Mouse (Mus musculus): Measurements from ENCODE around the gene Fam171a1.
"Not testable (repeated sequence)": the region's sequence is repeated elsewhere in the genome, so short reads cannot be mapped to it uniquely, and the experiment has no call there.

Fam171a1 gene

GRCm38 (mm10) chr2:3174890-3175289, 60.9 kb downstream of the Fam171a1 start:
- DNase-seq: no peak

- not testable (repeated sequence) for DNase-seq
Observed at GRCm38 (mm10) chr2:3175988-3176387, 62.0 kb downstream of the Fam171a1 start.

- DNase-seq: no peak
Observed at GRCm38 (mm10) chr2:3176751-3177150, 62.7 kb downstream of the Fam171a1 start.

DNA sequence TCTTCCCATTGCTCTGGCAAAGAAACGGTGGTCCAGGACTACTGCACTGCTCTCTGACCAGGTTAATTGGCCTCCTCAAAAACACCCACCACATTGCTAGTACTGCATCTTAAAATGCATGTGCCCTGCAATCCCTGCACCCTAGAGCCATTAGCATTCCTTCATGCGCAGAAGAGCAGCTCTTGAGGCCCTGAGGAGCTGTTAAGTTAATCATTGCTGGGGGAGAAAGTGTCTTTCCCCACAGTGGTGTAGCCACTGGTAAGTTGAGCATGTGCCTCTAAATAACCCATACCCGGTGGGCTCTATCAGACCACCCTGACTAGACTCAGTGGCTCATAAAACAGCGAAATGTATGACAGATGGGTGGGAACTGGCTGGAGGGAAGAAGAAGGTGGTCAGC, 66.5 kb downstream of the Fam171a1 start:
- no peak for DNase-seq

DNA sequence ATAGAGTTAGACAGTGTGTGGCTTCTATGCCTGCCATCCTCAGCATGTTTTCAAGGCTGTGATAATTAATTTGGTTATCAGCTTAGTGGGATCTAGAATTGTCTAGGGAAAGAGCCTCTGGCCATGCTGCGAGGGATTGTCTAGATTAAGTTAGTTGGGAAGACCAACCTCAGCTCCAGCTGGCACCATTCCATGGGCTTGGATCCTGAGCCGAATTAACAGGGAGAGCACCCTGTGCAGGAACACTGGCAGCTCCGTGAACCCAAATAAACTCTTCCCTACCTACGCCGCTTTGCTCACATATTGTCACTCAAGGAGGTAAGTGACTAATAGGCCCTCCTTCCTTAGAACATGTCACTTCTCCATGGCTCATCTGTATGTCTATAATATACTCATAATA, 69.6 kb downstream of the Fam171a1 start:
- DNase-seq: peak in 1 of 2 experiments; percentile 54

DNA sequence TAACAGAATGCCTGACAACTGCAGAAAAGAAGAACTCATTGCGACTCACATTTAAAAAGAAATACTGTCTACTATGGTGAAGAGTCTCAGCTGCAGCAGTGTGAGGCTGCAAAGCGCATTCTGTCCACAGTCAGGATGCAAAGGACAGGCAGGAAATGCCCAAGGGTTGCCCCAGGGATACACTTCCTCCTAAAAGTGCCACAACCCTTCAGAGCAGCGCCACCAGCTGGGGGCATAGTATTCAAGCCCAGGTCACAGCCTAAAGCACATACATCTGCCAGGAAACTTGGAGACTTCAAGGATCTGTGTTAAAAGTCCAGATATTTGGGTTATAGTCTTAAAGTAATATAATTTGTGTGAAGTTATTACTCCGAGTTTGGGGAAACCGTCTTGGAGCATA, 71.3 kb downstream of the Fam171a1 start:
- DNase-seq: peak in 1 of 2 experiments; percentile 25

- no peak for DNase-seq
Observed at GRCm38 (mm10) chr2:3188745-3189475, 74.9 kb downstream of the Fam171a1 start.

- no peak for DNase-seq
Observed at GRCm38 (mm10) chr2:3191149-3191548, 77.1 kb downstream of the Fam171a1 start.

GRCm38 (mm10) chr2:3195511-3195910, 81.5 kb downstream of the Fam171a1 start:
- no peak for DNase-seq

DNA sequence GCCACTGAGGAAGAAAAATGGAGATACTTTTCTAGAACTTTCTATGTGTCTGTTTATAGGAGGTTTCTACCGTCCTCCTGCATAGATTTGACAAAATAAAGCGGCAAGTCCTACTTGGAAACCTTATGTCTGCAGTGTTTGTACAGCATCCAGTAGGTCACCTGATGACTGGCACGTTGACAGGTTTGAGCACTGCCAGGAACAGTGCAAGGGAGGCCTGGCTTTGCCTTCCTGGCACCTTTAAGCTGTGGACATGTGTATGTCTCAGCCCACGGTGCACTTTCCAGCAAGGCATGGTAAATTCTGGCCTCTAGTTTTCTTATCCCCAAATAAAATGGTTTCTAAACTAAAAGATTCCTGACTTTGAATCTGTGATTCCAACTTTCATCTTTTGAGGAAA, 86.4 kb downstream of the Fam171a1 start:
- peak; percentile 57 to 73 for DNase-seq

- no peak for DNase-seq
Observed at GRCm38 (mm10) chr2:3206975-3207642, 93.1 kb downstream of the Fam171a1 start.

DNA sequence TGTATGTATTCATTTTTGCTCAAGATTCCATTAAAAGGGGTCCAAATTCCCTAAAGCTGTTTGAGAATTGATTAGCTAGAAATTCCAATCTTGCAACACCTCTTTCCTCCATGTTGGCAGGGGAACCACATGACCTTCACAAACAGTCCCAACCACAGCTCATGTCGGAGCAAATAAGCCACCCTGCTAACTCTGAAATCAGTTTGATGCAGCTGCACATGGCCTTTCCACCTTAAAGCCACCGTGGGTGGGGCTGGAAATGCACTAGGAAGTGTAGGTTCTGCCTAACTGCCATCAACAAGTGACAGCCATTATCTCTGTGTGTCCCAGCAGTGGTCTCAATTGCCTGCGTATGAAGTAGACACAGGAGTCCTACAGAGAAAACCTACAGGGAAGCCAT, 101.5 kb downstream of the Fam171a1 start:
- DNase-seq: no peak

- DNase-seq: no peak
Observed at GRCm38 (mm10) chr2:3216617-3217016, 102.6 kb downstream of the Fam171a1 start.

DNA sequence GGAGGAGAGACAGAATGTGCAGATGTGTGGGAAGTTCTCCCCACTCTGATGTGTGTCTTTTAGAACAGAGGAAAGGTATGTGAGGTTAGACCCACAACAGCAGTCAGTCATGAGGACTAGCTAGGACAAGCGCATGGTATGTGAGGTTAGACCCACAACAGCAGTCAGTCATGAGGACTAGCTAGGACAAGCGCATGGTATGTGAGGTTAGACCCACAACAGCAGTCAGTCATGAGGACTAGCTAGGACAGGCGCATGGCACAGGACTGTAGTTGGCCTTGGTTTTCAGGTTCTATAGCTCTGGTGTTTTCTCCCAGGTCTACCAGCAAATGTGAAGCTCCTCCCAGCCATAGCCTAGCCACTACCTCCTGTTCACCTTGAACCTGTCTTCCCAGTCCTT, 103.6 kb downstream of the Fam171a1 start:
- DNase-seq: not testable (repeated sequence)

DNA sequence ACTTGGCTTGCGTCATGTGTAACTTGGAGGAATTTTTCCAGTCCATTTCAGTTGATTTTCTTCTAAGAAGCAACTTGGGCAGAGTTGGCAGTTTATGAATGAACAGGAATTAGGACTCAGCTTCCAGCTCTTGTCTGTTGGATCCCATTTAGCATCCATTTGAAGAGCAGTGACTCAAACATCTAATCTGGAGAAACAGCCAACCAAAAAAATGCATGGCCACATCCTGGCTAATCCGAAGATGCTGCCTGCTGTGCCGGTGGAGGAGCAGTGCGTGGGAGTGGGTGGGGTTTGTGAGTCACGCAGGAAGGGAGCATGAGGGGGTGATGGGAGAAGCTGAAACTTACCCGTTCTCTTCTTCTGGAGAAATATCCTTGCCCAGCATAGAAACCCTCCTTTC, 104.2 kb downstream of the Fam171a1 start:
- DNase-seq: no peak

DNA sequence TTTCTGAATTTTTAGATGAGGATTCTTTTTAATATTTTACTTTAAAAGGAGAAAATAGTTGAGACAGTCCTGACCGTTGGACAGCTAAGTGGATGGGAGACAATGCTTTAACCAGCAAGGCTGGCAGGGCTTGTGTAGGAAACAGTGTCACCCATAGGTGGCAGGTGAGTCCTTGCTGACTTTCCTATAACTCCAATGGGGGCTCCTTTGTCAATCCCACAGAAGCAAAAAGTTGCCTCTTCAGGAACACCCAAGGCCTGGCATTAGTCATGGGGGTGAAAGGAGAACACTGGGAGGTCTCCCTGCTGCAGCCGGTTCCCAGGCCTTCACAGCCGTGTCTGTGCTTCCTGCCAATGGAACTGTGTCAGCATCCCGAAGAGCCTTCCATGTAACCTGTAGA, 114.5 kb downstream of the Fam171a1 start:
- peak; percentile 22 to 32 for DNase-seq

DNA sequence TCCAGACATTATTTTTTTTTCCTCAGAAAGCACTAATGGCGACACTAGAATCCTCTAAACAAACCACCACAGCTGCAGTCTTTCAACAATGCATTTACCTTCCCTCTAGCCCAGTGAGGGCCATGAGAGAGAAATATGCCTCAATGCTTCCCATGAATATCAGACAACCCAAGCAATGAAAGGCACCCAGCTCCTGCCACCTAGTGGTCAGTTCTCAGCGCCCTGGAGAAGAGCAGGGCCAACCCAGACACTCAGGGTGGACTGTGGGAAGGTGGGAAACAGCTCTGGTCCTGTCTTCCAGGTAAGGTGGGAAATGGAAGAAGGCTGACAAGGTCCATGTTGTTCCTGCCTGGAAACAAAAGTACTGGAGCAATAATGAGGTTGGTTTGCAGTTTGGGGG, 115.0 kb downstream of the Fam171a1 start:
- DNase-seq: peak; percentile 65 to 81

DNA sequence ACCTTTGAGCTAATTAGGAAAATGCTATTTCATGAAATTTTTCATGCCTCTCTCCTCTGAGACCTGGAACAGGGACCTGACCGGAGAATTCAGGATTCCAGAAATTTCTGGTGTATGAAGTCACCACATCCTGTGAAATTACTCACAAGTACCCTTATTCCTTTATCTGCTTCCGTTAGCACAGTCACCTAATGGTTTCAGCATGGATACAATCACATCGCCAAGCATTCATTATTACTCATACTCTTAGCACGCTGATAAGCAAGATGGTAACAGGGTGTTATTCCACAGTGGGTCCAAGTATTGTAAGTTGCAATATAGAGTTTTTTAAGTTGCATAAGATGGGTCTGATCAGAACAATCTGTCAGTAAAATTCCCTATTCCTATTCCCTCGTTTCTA, 125.2 kb downstream of the Fam171a1 start:
- DNase-seq: no peak

- DNase-seq: no peak
Observed at GRCm38 (mm10) chr2:3244251-3244650, 130.2 kb downstream of the Fam171a1 start.

DNA sequence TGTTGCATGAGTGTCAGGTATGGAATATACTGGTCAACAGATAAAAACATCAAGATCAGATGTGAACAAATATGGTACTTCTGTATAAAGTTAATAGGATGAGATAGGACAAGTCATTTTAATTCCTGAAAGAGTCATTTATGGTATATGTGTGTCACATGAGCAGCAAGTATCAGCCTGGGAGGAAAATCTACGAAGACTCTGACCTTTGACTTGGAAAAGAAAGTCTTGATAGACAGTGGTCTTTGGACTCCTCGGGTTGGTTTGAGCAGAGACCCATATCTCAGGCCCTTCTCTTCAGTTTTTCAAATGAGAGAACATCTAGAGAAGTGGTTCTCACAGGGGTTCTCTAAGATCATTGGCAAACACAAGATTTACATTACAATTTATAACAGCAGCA, 137.3 kb downstream of the Fam171a1 start:
- DNase-seq: no peak

- no peak for DNase-seq
Observed at GRCm38 (mm10) chr2:3266466-3266865, 152.4 kb downstream of the Fam171a1 start.

GRCm38 (mm10) chr2:3267879-3268278, 153.9 kb downstream of the Fam171a1 start:
- DNase-seq: no peak

DNA sequence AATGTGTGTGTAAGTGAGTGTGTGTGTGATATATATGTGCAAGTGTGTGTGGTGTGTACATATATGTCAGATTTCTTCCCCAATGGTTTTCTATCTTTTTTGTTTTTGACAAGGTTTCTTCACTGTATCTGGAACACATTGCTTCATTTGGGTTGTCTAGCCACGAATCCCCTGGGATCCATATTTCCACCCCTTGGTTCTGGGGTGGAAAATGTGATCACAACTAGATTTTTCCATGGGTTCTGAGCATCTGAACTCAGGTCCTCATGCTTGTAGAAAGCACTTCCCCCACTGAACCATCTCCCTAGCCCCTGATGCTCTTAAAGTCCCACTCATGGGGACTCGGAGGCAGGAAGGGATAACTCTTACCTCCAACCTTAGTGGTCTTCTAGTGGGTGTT, 159.3 kb downstream of the Fam171a1 start:
- DNase-seq: no peak

DNA sequence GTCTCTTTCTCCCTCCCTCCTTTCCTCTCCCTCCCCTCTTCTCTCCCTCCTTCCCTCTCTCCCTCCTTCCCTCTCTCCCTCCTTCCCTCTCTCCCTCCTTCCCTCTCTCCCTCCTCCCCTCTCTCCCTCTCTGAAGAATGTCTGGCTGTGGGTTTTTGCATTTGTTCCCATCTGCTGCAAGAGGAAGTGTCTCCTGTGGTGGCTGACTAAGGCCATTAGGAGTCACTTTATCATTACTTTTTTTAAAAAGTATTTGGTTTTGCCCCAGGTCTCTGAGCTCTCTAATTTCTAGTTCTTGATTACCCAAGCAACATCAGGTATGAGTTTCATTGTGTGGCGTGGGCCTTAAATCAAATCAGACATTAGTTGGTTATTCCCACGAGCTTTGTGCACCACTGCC, 162.1 kb downstream of the Fam171a1 start:
- DNase-seq: no peak

All from cerebellum, postnatal 25 days (tissue).